8 mouse cellular contexts compared by ENCODE assay signal in the genomic region with DNA sequence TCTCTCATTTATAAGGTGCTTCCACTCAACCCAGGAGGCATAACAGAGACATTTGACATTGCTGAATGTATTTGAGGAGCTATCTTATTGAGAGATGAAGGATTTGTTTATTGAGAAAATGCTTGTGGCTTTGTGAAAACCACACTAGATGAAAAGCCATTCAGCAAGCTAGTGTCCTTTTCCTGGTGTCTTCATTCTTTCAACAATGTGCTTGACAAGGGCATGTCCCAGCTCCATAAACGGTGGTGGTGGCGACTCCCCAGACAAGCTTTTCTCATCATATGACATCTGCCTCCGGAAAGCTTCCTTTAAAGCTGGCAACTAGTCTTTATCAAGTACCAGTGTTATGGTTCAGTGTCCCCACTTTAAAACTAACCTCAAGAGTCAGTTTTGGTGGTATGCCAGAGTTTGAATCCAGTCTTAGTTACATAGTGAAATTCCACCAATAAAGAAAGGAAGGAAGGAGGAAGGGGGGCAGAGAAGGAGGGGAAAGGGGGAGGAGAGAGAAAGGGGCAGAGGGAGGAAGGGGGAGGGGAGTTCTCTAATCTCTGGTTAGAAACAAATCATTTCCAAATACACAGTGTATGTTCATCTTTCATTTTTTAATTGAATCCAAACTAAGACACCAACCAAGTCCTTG. TPM values are rescaled to one million over a fixed set of nuclear protein-coding genes. Genes with fewer than 3 reads are reported as not detected.
DNase-seq lines count a peak whose midpoint lies in the region; ATAC-seq and TF ChIP-seq lines count a peak whose summit lies in the region.

A gene (plus strand): TSS at position 590 of the 640 bp plus-strand sequence.

- peaks cover 4 to 5% of the 10 kb centered on the region in 2 experiments; a peak in 1 of 4 replicates for H3K4me1 ChIP-seq in heart, embryonic 14.5 days (ENCODE audit: control insufficient read depth in 2 of 2, insufficient read depth in 2 of 2, low read length in 2 of 2)
- no peaks in the 10 kb centered on the region; the same call in 1 of the 2 replicates for H3K4me1 ChIP-seq in cortical plate, adult 2 months (ENCODE audit: control insufficient read depth, insufficient read depth, low read length)
- H3K4me1 ChIP-seq in hindbrain, embryonic 14.5 days (replicated peaks; ENCODE audit: control insufficient read depth, insufficient read depth, low read length) = peaks cover 16% of the 10 kb centered on the region
- peaks cover 20% of the 10 kb centered on the region for H3K4me1 ChIP-seq in midbrain, embryonic 12.5 days

- no peak for ATAC-seq in heart, embryonic 14.5 days (ENCODE audit: insufficient number of reproducible peaks, insufficient read depth, low FRiP score, low read depth)
- no peak for ATAC-seq in hindbrain, embryonic 14.5 days (ENCODE audit: low FRiP score)
- ATAC-seq in midbrain, embryonic 12.5 days (ENCODE audit: low FRiP score, low read depth) = no peak

- H3K9me3 ChIP-seq in heart, embryonic 14.5 days (ENCODE audit: control insufficient read depth, low read length) = no peaks in the 10 kb centered on the region
- no peaks in the 10 kb centered on the region for H3K9me3 ChIP-seq in hindbrain, embryonic 14.5 days (ENCODE audit: control insufficient read depth, low read length)
- H3K9me3 ChIP-seq in midbrain, embryonic 12.5 days = no peaks in the 10 kb centered on the region

- H3K4me2 ChIP-seq in heart, embryonic 14.5 days (ENCODE audit: low read length) = peak within 1 kb of the TSS; percentile 98
- peak within 1 kb of the TSS; percentile 97 for H3K4me2 ChIP-seq in hindbrain, embryonic 14.5 days (replicated peaks)
- H3K4me2 ChIP-seq in midbrain, embryonic 12.5 days (replicated peaks) = peak within 1 kb of the TSS; percentile 89

- H3K27ac ChIP-seq in heart, embryonic 14.5 days (replicated peaks in 1 of 2; ENCODE audit: control insufficient read depth in 1 of 2, insufficient read depth in 1 of 2, low read depth in 2 of 2, low read length in 2 of 2) = peak within 1 kb of the TSS in 1 of 2 experiments; percentile 78; a peak in 2 of 4 replicates
- H3K27ac ChIP-seq in cortical plate, adult 2 months (ENCODE audit: insufficient read depth, low read length) = no peak within 1 kb of the TSS
- H3K27ac ChIP-seq in hindbrain, embryonic 14.5 days = no peak within 1 kb of the TSS
- no peak within 1 kb of the TSS for H3K27ac ChIP-seq in midbrain, embryonic 12.5 days (replicated peaks)

- peaks cover 7% of the 10 kb centered on the region for H3K27me3 ChIP-seq in heart, embryonic 14.5 days (ENCODE audit: control insufficient read depth, insufficient read depth, low read length)
- peaks cover 52% of the 10 kb centered on the region for H3K27me3 ChIP-seq in hindbrain, embryonic 14.5 days (ENCODE audit: control insufficient read depth, insufficient read depth, low read length)
- peaks cover 73% of the 10 kb centered on the region for H3K27me3 ChIP-seq in midbrain, embryonic 12.5 days

- peak within 1 kb of the TSS; percentile 60 to 67 for H3K4me3 ChIP-seq in heart, embryonic 14.5 days (ENCODE audit: control insufficient read depth in 1 of 2, insufficient read depth in 1 of 2, low read depth in 1 of 2, low read length in 2 of 2)
- H3K4me3 ChIP-seq in cortical plate, adult 2 months (ENCODE audit: insufficient read depth, low read length) = peak within 1 kb of the TSS; percentile 74
- peak within 1 kb of the TSS; percentile 43 for H3K4me3 ChIP-seq in hindbrain, embryonic 14.5 days (replicated peaks; ENCODE audit: low read length)
- H3K4me3 ChIP-seq in midbrain, embryonic 12.5 days = peak within 1 kb of the TSS; percentile 49

- WGBS in heart, embryonic 14.5 days = 40% methylated on average over 3 of the region's 3 CpGs
- 54% methylated on average over 3 of the region's 3 CpGs for WGBS in hindbrain, embryonic 14.5 days
- WGBS in midbrain, embryonic 12.5 days = 61% methylated on average over 3 of the region's 3 CpGs

- DNase-seq in heart, adult 8-10 months (ENCODE audit: low spot score) = no peak
- DNase-seq in hindbrain, embryonic 14.5 days (ENCODE audit: low spot score) = no peak
- DNase-seq in spleen, postnatal 10 days (ENCODE audit: low spot score in 2 of 2) = no peak
- DNase-seq in thymus, postnatal 0 days (ENCODE audit: low spot score) = no peak
- no peak for DNase-seq in left cerebral cortex, adult 11 months (ENCODE audit: low spot score)

- peak within 1 kb of the TSS; percentile 77 for H3K9ac ChIP-seq in heart, embryonic 14.5 days (ENCODE audit: low read length)
- H3K9ac ChIP-seq in hindbrain, embryonic 14.5 days = peak within 1 kb of the TSS; percentile 48
- peak within 1 kb of the TSS; percentile 39 for H3K9ac ChIP-seq in midbrain, embryonic 12.5 days (replicated peaks)

- TF ChIP-seq CTCF in cortical plate, adult 2 months (IDR thresholded peaks at IDR 0.05; ENCODE audit: extremely low read depth, insufficient read depth, low read length) = no peak

- H3K36me3 ChIP-seq in heart, embryonic 14.5 days (ENCODE audit: control insufficient read depth, insufficient read depth, low read length) = no peaks in the 10 kb centered on the region
- no peaks in the 10 kb centered on the region for H3K36me3 ChIP-seq in hindbrain, embryonic 14.5 days (replicated peaks; ENCODE audit: control insufficient read depth, insufficient read depth)
- H3K36me3 ChIP-seq in midbrain, embryonic 12.5 days = no peaks in the 10 kb centered on the region

- TF ChIP-seq POLR2A in cortical plate, adult 2 months (IDR thresholded peaks at IDR 0.05; ENCODE audit: extremely low read depth, insufficient read depth, low read length) = no peak

RNA-seq across cellular contexts. Expression of the gene that starts here (rescaled TPM):
- 25.2 and 26.2 TPM in 2 replicates for polyA plus RNA-seq in heart, embryonic 14.5 days (2014; fragmentation: Nextera tagmentation; extraction: Ambion mirVana)
- total RNA-seq in heart, adult 8-10 months (2022) = 1 to 10 TPM; 1.4 to 2.7 (median 1.5) TPM
- 1.0 and 1.1 TPM in 2 replicates for polyA plus RNA-seq in cortical plate, adult 2 months (2012; rRNA removed)
- polyA plus RNA-seq in hindbrain, embryonic 14.5 days (2014; fragmentation: Nextera tagmentation; extraction: Ambion mirVana) = 1.1 and 1.6 TPM in 2 replicates
- polyA plus RNA-seq in midbrain, embryonic 12.5 days (2016; fragmentation: Nextera tagmentation; extraction: Ambion mirVana) = 0.64 and 1.8 TPM in 2 replicates
- polyA plus RNA-seq in thymus, postnatal 0 days (2015; fragmentation: Nextera tagmentation; extraction: Ambion mirVana) = 0.91 and 1.4 TPM in 2 replicates
